In the genomic region with DNA sequence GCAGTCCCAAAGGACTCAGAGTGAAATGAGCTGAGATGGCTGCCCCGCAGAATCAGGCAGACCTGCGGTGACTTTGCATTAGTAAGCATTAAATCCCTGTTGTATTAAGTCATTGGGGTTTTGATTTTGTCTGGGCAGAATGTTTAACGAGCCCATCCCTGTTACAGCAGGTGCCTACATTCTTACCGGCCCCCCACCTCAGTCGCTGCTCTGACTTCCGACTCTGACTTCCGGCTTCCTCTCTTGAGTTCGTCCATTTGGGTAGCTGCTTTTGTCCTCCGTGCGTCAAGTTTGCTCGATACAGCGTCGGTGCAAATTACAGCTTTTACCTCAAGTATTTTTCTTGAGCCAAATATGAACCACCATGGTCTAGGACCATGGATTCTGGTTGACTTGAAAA, we compare ENCODE assay signal across 29 mouse cellular contexts. TPM values are rescaled to one million over a fixed set of nuclear protein-coding genes. Genes with fewer than 3 reads are reported as not detected.
"Had no signal": no experiment of that assay in that cellular context is flagged by ENCODE, and none has a peak within 500 bp of the region (broad histone marks: within the 10 kb centered on the region; RNA-seq: fewer than 3 reads in every experiment).

No protein-coding gene starts in this region.

- DNase-seq: kidney, adult 2 months; kidney, postnatal 25 days; layer of hippocampus, postnatal 36 days; liver; lung, adult 18-20 months; lung, postnatal 10 days; lung, postnatal 36 days; midbrain, embryonic 14.5 days; right cerebral cortex, adult 18-20 months; right cerebral cortex, postnatal 14 days; right cerebral cortex, postnatal 4 days; thymus, adult 2 months; thymus, postnatal 25 days had no signal

- H3K27ac ChIP-seq: kidney, postnatal 0 days; left cerebral cortex, adult 2 months; limb, embryonic 10.5 days; limb, embryonic 13.5 days; liver, embryonic 12.5 days; liver, embryonic 15.5 days; lung, embryonic 15.5 days; midbrain, embryonic 10.5 days; neural tube, embryonic 12.5 days; neural tube, embryonic 15.5 days had no signal

- H3K4me1 ChIP-seq: limb, embryonic 10.5 days; limb, embryonic 13.5 days; liver, embryonic 12.5 days; liver, embryonic 15.5 days; lung, embryonic 15.5 days; midbrain, embryonic 10.5 days; neural tube, embryonic 12.5 days; neural tube, embryonic 15.5 days had no signal

- H3K36me3 ChIP-seq: limb, embryonic 10.5 days; limb, embryonic 13.5 days; liver, embryonic 12.5 days; liver, embryonic 15.5 days; lung, embryonic 15.5 days; midbrain, embryonic 10.5 days; neural tube, embryonic 12.5 days; neural tube, embryonic 15.5 days had no signal

- H3K4me3 ChIP-seq: left cerebral cortex, adult 2 months; limb, embryonic 10.5 days; limb, embryonic 13.5 days; liver, embryonic 12.5 days; liver, embryonic 15.5 days; lung, embryonic 15.5 days; megakaryocyte, embryonic 14.5 days; midbrain, embryonic 10.5 days; neural tube, embryonic 12.5 days; neural tube, embryonic 15.5 days had no signal

- H3K9ac ChIP-seq: limb, embryonic 13.5 days; liver, embryonic 12.5 days; liver, embryonic 15.5 days; lung, embryonic 15.5 days; neural tube, embryonic 12.5 days; neural tube, embryonic 15.5 days had no signal

- H3K9me3 ChIP-seq: megakaryocyte, embryonic 14.5 days; neural tube, embryonic 15.5 days had no signal

- H3K27me3 ChIP-seq: limb, embryonic 13.5 days; liver, embryonic 12.5 days; liver, embryonic 15.5 days; lung, embryonic 15.5 days; megakaryocyte, embryonic 14.5 days; neural tube, embryonic 12.5 days; neural tube, embryonic 15.5 days had no signal

RNA-seq across cellular contexts. Expression of a gene that starts 40.9 kb away (rescaled TPM):
- total RNA-seq: layer of hippocampus, adult 8-10 months; layer of hippocampus, postnatal 10 days; layer of hippocampus, postnatal 36 days; left cerebral cortex, adult 2 months; left cerebral cortex, postnatal 10 days had no signal
- polyA plus RNA-seq: kidney, adult 2 months; kidney, embryonic 14.5 days; kidney, postnatal 0 days; limb, embryonic 10.5 days; limb, embryonic 13.5 days; liver, embryonic 12.5 days; liver, embryonic 15.5 days; lung, embryonic 15.5 days; midbrain, embryonic 10.5 days; midbrain, embryonic 14.5 days; neural tube, embryonic 12.5 days; neural tube, embryonic 15.5 days; stomach, embryonic 14.5 days had no signal
